Mouse (Mus musculus): Measurements from ENCODE around the gene Phkg2. TPM values are rescaled to one million over a fixed set of nuclear protein-coding genes. Genes with fewer than 3 reads are reported as not detected.
A peak's percentile ranks its signal among the peaks of the same experiment; 100 is the strongest.

The Phkg2 gene
- polyA plus RNA-seq, 1 experiment: 5.4 TPM

- Histone ChIP-seq H3K4me3 (replicated peaks) (peak overlapping the region; percentile 84), H3K4me1 (ENCODE audit: control insufficient read depth) (peaks cover 28% of the 10 kb centered on the region), H3K36me3 (ENCODE audit: control insufficient read depth) (peaks cover 38% of the 10 kb centered on the region), H3K9me3 (ENCODE audit: control insufficient read depth, low read length) (no peaks in the 10 kb centered on the region), H3K27me3 (ENCODE audit: control insufficient read depth) (no peaks in the 10 kb centered on the region)
- TF ChIP-seq GATA1 (IDR thresholded peaks at IDR 0.05; ENCODE audit: low read length) (no peak), TAL1 (IDR thresholded peaks at IDR 0.05; ENCODE audit: low read length) (no peak)
These were observed 975 bp downstream of the Phkg2 start for GRCm38 (mm10) chr7:127574115-127574514.

GRCm38 (mm10) chr7:127583260-127583659, 10.1 kb downstream of the Phkg2 start:
- TF ChIP-seq TAL1 (IDR thresholded peaks at IDR 0.05; ENCODE audit: low read length): no peak
- no peak for TF ChIP-seq GATA1 (IDR thresholded peaks at IDR 0.05; ENCODE audit: low read length)
- Histone ChIP-seq H3K9me3 (ENCODE audit: control insufficient read depth, low read length) (no peaks in the 10 kb centered on the region), H3K36me3 (ENCODE audit: control insufficient read depth) (peaks cover 72% of the 10 kb centered on the region), H3K4me1 (ENCODE audit: control insufficient read depth) (peaks cover 41% of the 10 kb centered on the region), H3K4me3 (replicated peaks) (no peak overlapping the region), H3K27me3 (ENCODE audit: control insufficient read depth) (no peaks in the 10 kb centered on the region)

- Histone ChIP-seq H3K4me3 (replicated peaks) (no peak overlapping the region), H3K27me3 (ENCODE audit: control insufficient read depth) (no peaks in the 10 kb centered on the region), H3K4me1 (ENCODE audit: control insufficient read depth) (peaks cover 52% of the 10 kb centered on the region), H3K36me3 (ENCODE audit: control insufficient read depth) (peaks cover 65% of the 10 kb centered on the region), H3K9me3 (ENCODE audit: control insufficient read depth, low read length) (no peaks in the 10 kb centered on the region)
- TF ChIP-seq TAL1 (IDR thresholded peaks at IDR 0.05; ENCODE audit: low read length): no peak
- TF ChIP-seq GATA1 (IDR thresholded peaks at IDR 0.05; ENCODE audit: low read length): no peak
These were observed 11.9 kb downstream of the Phkg2 start for GRCm38 (mm10) chr7:127585031-127585430.

- no peaks in the 10 kb centered on the region for H3K27me3 ChIP-seq (ENCODE audit: control insufficient read depth)
- peaks cover 59% of the 10 kb centered on the region for H3K4me1 ChIP-seq (ENCODE audit: control insufficient read depth)
- peaks cover 66% of the 10 kb centered on the region for H3K36me3 ChIP-seq (ENCODE audit: control insufficient read depth)
- TF ChIP-seq TAL1 (IDR thresholded peaks at IDR 0.05; ENCODE audit: low read length) (peak; percentile 63; the same call in 2 of the 3 replicates), GATA1 (IDR thresholded peaks at IDR 0.05; ENCODE audit: low read length) (peak; percentile 52)
- peak overlapping the region; percentile 26 for H3K4me3 ChIP-seq (replicated peaks)
- H3K9me3 ChIP-seq (ENCODE audit: control insufficient read depth, low read length): no peaks in the 10 kb centered on the region
These were observed 13.0 kb downstream of the Phkg2 start for GRCm38 (mm10) chr7:127586149-127586548.

- TF ChIP-seq GATA1 (IDR thresholded peaks at IDR 0.05; ENCODE audit: low read length): no peak
- TF ChIP-seq TAL1 (IDR thresholded peaks at IDR 0.05; ENCODE audit: low read length): no peak
- Histone ChIP-seq H3K4me3 (replicated peaks) (peak overlapping the region; percentile 68), H3K36me3 (ENCODE audit: control insufficient read depth) (peaks cover 66% of the 10 kb centered on the region), H3K4me1 (ENCODE audit: control insufficient read depth) (peaks cover 59% of the 10 kb centered on the region), H3K27me3 (ENCODE audit: control insufficient read depth) (no peaks in the 10 kb centered on the region), H3K9me3 (ENCODE audit: control insufficient read depth, low read length) (no peaks in the 10 kb centered on the region)
These were observed 14.1 kb downstream of the Phkg2 start for GRCm38 (mm10) chr7:127587196-127587595.

GRCm38 (mm10) chr7:127588011-127588871, 15.1 kb downstream of the Phkg2 start, which contains the start of the genes Ccdc189 and Rnf40:
Gene Ccdc189, minus strand, starts transcription at chr7:127588595.
Gene Rnf40, plus strand, starts transcription at chr7:127588767.
- Histone ChIP-seq H3K4me3 (replicated peaks) (peak within 1 kb of the TSS; percentile 68), H3K27me3 (ENCODE audit: control insufficient read depth) (no peaks in the 10 kb centered on the region), H3K4me1 (ENCODE audit: control insufficient read depth) (peaks cover 59% of the 10 kb centered on the region), H3K36me3 (ENCODE audit: control insufficient read depth) (peaks cover 66% of the 10 kb centered on the region), H3K9me3 (ENCODE audit: control insufficient read depth, low read length) (no peaks in the 10 kb centered on the region)
- TF ChIP-seq GATA1 (IDR thresholded peaks at IDR 0.05; ENCODE audit: low read length): no peak
- no peak for TF ChIP-seq TAL1 (IDR thresholded peaks at IDR 0.05; ENCODE audit: low read length)

- no peak for TF ChIP-seq GATA1 (IDR thresholded peaks at IDR 0.05; ENCODE audit: low read length)
- TF ChIP-seq TAL1 (IDR thresholded peaks at IDR 0.05; ENCODE audit: low read length): no peak
- Histone ChIP-seq H3K4me3 (replicated peaks) (peak overlapping the region; percentile 68), H3K36me3 (ENCODE audit: control insufficient read depth) (peaks cover 66% of the 10 kb centered on the region), H3K9me3 (ENCODE audit: control insufficient read depth, low read length) (no peaks in the 10 kb centered on the region), H3K27me3 (ENCODE audit: control insufficient read depth) (no peaks in the 10 kb centered on the region), H3K4me1 (ENCODE audit: control insufficient read depth) (peaks cover 59% of the 10 kb centered on the region)
These were observed 15.8 kb downstream of the Phkg2 start for GRCm38 (mm10) chr7:127588901-127589300.

- Histone ChIP-seq H3K27me3 (ENCODE audit: control insufficient read depth) (no peaks in the 10 kb centered on the region), H3K4me1 (ENCODE audit: control insufficient read depth) (peaks cover 54% of the 10 kb centered on the region), H3K9me3 (ENCODE audit: control insufficient read depth, low read length) (no peaks in the 10 kb centered on the region), H3K36me3 (ENCODE audit: control insufficient read depth) (peaks cover 66% of the 10 kb centered on the region), H3K4me3 (replicated peaks) (peak overlapping the region; percentile 68)
- no peak for TF ChIP-seq GATA1 (IDR thresholded peaks at IDR 0.05; ENCODE audit: low read length)
- TF ChIP-seq TAL1 (IDR thresholded peaks at IDR 0.05; ENCODE audit: low read length): no peak
These were observed 16.5 kb downstream of the Phkg2 start for GRCm38 (mm10) chr7:127589637-127590036.

GRCm38 (mm10) chr7:127591108-127591507, 18.0 kb downstream of the Phkg2 start:
- H3K4me1 ChIP-seq (ENCODE audit: control insufficient read depth): peaks cover 39% of the 10 kb centered on the region
- no peaks in the 10 kb centered on the region for H3K9me3 ChIP-seq (ENCODE audit: control insufficient read depth, low read length)
- H3K27me3 ChIP-seq (ENCODE audit: control insufficient read depth): no peaks in the 10 kb centered on the region
- peaks cover 69% of the 10 kb centered on the region for H3K36me3 ChIP-seq (ENCODE audit: control insufficient read depth)
- H3K4me3 ChIP-seq (replicated peaks): no peak overlapping the region
- TF ChIP-seq TAL1 (IDR thresholded peaks at IDR 0.05; ENCODE audit: low read length): no peak
- TF ChIP-seq GATA1 (IDR thresholded peaks at IDR 0.05; ENCODE audit: low read length): no peak
